Mouse (Mus musculus) 3134 (cell line): ENCODE data around the gene Arf6.

Source experiments
- DNase-seq: peaks from one replicate; pipeline ENCODE4 v3.0.0-alpha.2; 2011; ENCODE audit warnings: low spot score; ENCODE audit not compliant: insufficient read length; ENCODE audit errors: extremely low read depth

Arf6 gene

GRCm38 (mm10) chr12:69411936-69412335 is 40.0 kb downstream of the Arf6 start:
- DNase-seq = peak; percentile 43

GRCm38 (mm10) chr12:69413303-69413702 is 41.4 kb downstream of the Arf6 start:
- DNase-seq = no peak

GRCm38 (mm10) chr12:69414826-69415572 is 43.0 kb downstream of the Arf6 start:
- no peak for DNase-seq

- DNase-seq = peak; percentile 32
Observed at GRCm38 (mm10) chr12:69416793-69417192, 44.8 kb downstream of the Arf6 start.

GRCm38 (mm10) chr12:69417701-69418291 is 45.8 kb downstream of the Arf6 start:
- DNase-seq = no peak

- no peak for DNase-seq
Observed at GRCm38 (mm10) chr12:69418606-69419005, 46.7 kb downstream of the Arf6 start.

GRCm38 (mm10) chr12:69419017-69419605 is 47.2 kb downstream of the Arf6 start:
- DNase-seq = peak; percentile 43

- peak; percentile 26 for DNase-seq
Observed at GRCm38 (mm10) chr12:69419606-69420005, 47.7 kb downstream of the Arf6 start.

GRCm38 (mm10) chr12:69420716-69421115 is 48.8 kb downstream of the Arf6 start:
- no peak for DNase-seq

GRCm38 (mm10) chr12:69422827-69423537 is 51.0 kb downstream of the Arf6 start:
- DNase-seq = no peak
